Mouse (Mus musculus): ENCODE results near the gene Rcsd1.

GRCm38 (mm10) chr1:165617166-165617891 is 92.2 kb downstream of the Rcsd1 start:
- TF ChIP-seq CTCF (IDR thresholded peaks at IDR 0.05; ENCODE audit: insufficient read depth, low read length) (no peak), POLR2A (IDR thresholded peaks at IDR 0.05; ENCODE audit: borderline replicate concordance, extremely low read depth, low read depth, low read length) (no peak)

Measured in lung, adult 2 months (tissue).